In genomic region chr2:115592651-115593119, GRCm38 (mm10) we compare ENCODE assay signal across 8 mouse cellular contexts. TPM values are rescaled to one million over a fixed set of nuclear protein-coding genes. Genes with fewer than 3 reads are reported as not detected.
DNase-seq lines count a peak whose midpoint lies in the region; ATAC-seq and TF ChIP-seq lines count a peak whose summit lies in the region.

No protein-coding gene starts in this region.

- TF ChIP-seq CTCF in left cerebral cortex, adult 2 months (IDR thresholded peaks at IDR 0.05) = no peak

- peaks cover 19% of the 10 kb centered on the region for H3K4me1 ChIP-seq in hindbrain, embryonic 15.5 days (replicated peaks)

- no peaks in the 10 kb centered on the region for H3K27me3 ChIP-seq in hindbrain, embryonic 15.5 days

- intact Hi-C loops in left cerebral cortex, adult 2 months (cut with DNase I) = no loop called here

- H3K36me3 ChIP-seq in hindbrain, embryonic 15.5 days = no peaks in the 10 kb centered on the region

- WGBS in hindbrain, embryonic 15.5 days = 47% methylated on average over 2 of the region's 2 CpGs

- no peak overlapping the region for H3K4me2 ChIP-seq in hindbrain, embryonic 15.5 days

- peak; percentile 71; the same call in 1 of the 2 replicates for ATAC-seq in hindbrain, embryonic 15.5 days (ENCODE audit: low FRiP score, low read depth)

- H3K4me3 ChIP-seq in hindbrain, embryonic 15.5 days = no peak overlapping the region
- H3K4me3 ChIP-seq in left cerebral cortex, adult 2 months = no peak overlapping the region

- no peak overlapping the region for H3K27ac ChIP-seq in hindbrain, embryonic 15.5 days (replicated peaks)
- H3K27ac ChIP-seq in left cerebral cortex, adult 2 months = no peak overlapping the region

- peak; percentile 49 for DNase-seq in MN1 (ENCODE audit: low spot score)
- peak; percentile 59 for DNase-seq in adrenal gland, postnatal 10 days
- peak; percentile 51 to 70 for DNase-seq in frontal cortex, postnatal 36 days (ENCODE audit: low spot score in 2 of 2)
- peak; percentile 51 to 52 for DNase-seq in left cerebral cortex, adult 2 months (ENCODE audit: extremely low spot score in 1 of 2, low spot score in 2 of 2)
- DNase-seq in ovary, postnatal 36 days (ENCODE audit: low spot score) = peak; percentile 70
- no peak for DNase-seq in thymus, postnatal 0 days (ENCODE audit: low spot score)
- DNase-seq in thymus, adult 18-20 months = no peak

- no peaks in the 10 kb centered on the region for H3K9me3 ChIP-seq in hindbrain, embryonic 15.5 days

- no peak overlapping the region for H3K9ac ChIP-seq in hindbrain, embryonic 15.5 days

RNA-seq across cellular contexts. Expression of gene BC052040, which starts 11.2 kb away (rescaled TPM):
- 1 to 10 TPM; 4.7 to 5.3 TPM for total RNA-seq in adrenal gland, postnatal 10 days (2021)
- 18.4 and 21.3 TPM in 2 replicates for polyA plus RNA-seq in hindbrain, embryonic 15.5 days (2015; fragmentation: Nextera tagmentation; extraction: Ambion mirVana)
- 1 to 10 TPM; 6.1 to 8.1 TPM for total RNA-seq in left cerebral cortex, adult 2 months (2021)
- 6.2 and 9.3 TPM in 2 replicates for polyA plus RNA-seq in thymus, postnatal 0 days (2015; fragmentation: Nextera tagmentation; extraction: Ambion mirVana)

Comparison
In these comparisons a context has a peak if more than half of its experiments do, and no peak if none do; other contexts are left out.
1. DNase-seq: peak in MN1 (single experiment), adrenal gland, postnatal 10 days (single experiment), frontal cortex, postnatal 36 days (2 of 2), left cerebral cortex, adult 2 months (2 of 2) and ovary, postnatal 36 days (single experiment); none in thymus, postnatal 0 days (single experiment) and thymus, adult 18-20 months (0 of 2).